Mouse (Mus musculus): ENCODE data around the gene Zbtb3.

Zbtb3 gene

DNA sequence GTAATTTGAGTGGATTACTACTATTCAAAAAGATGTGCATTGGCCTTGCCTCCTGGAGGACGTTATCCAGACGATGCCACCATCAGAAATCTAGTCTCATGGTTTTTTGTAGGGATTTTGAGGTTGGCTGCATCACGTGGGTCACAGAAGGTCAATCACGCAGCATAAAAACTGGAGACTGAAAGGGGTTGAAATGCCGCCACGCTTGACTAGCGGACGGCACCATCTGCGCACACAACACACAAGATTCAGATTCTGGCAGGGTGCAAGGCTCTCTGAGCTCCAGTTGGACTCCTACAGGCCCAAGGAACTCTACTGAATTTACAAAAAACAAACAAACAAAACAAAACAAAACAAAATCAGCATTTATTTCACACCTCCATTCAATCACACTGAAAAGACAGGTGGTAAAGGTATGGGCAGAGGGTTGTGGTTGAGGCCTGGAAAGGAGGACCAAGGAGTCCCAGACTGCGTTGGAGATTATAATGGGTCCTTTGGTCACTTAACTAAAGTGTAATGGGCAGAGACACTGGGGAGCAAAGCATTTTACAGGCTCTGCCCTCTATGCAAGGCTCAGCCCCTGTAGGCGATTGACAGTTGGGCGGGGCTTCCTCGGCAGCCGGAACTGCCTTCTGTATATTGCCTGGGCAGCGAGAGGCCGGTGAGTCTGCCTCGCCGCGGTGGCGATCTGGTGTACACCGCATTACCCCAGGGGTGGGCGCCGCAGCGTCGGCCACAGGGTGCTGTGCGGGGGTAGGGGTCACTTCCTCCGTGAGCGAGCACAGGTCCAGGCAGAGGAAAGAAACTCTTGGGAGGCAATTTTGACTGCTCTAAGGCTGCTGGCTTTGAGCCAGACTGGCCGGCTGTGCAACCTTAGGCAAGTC is 37.8 kb downstream of the Zbtb3 start:
- DNase-seq (ENCODE audit: low read depth, low spot score): peak; percentile 89

DNA sequence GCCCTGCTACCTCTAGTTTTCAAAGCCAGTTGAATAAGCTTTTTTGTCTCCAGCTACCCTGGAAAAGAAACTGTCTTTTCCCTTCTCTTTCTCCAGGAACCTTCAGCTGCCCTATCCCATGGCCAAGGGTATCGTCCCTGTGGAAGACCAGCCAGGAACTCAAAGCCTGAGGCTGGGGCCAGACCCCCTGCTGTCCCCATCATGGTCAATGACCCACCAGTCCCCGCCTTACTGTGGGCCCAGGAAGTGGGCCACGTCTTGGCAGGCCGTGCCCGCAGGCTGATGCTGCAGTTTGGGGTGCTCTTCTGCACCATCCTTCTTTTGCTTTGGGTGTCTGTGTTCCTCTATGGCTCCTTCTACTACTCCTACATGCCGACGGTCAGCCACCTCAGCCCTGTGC is 38.7 kb downstream of the Zbtb3 start:
- no peak for DNase-seq (ENCODE audit: low read depth, low spot score)

DNA sequence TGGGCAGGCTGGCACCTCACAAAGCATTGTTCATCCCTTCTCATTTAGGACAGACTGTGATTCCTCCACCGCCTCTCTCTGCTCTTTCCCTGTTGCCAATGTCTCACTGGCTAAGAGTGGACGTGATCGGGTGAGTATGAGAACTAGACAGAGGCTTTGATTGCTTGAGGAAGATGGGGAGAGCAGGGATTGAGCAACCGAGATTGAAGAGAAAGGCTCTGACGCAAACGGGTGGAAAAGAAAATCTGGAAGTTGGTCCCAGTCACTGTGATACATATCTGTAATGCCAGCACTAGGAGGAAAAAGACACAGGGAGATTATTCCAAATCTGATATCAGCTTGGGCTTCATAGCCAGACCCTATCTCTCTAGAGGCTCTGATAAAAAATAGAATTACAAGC is 40.6 kb downstream of the Zbtb3 start:
- no peak for DNase-seq (ENCODE audit: low read depth, low spot score)

DNA sequence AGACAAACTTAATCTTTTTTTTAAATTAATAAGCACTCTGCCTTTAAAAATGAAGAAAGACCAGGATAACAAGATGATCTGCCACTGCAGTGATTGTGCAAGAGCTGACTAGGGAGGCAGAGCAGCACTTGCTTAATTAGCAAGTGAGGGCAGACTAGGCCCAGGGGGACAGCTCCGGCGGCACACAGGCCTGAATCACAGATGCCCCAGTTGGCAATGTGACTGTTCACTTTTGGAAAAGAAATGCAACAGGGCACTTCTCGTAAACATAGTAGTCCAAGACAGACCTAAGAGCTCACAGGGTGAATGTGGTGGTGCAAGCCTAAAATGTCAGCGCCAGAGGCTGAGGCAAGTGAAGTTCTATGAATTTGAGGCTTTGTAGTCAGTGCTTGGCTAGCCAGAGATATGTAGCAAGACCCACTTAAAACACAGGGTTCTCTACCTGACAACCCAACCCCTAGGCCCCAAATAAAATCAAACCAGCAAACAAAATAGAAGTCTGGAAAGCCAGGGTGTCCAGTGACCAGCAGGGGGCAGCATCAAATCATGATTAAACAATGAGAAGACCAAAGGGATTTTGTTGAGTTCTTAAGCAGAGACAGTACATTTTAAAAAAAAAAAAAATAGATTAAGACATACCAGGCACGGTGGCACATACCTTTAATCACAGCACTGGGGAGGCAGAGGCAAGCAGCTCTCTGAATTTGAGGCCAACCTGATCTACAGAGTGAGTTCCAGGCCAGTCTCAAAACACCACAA is 42.2 kb downstream of the Zbtb3 start:
- DNase-seq (ENCODE audit: low read depth, low spot score): peak; percentile 79

DNA sequence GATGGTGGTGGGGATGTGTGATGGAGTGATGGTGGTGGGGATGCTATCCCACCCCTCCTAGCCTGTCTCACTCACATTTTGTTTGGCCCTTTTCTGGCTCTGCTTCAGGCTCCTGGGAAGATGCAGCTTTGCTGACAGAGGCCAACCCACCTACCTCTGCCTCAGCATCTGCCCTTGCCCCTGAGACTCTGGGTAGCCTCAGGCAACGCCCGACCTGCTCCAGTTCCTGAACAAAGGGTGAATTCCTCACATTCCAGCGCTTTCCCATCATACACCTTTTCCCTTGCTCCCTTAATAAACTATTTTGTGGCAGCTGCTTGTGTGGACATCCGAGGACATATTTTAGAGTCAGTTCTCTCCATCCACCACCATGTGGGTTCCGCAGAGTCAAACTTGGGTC is 46.0 kb downstream of the Zbtb3 start:
- no peak for DNase-seq (ENCODE audit: low read depth, low spot score)

DNA sequence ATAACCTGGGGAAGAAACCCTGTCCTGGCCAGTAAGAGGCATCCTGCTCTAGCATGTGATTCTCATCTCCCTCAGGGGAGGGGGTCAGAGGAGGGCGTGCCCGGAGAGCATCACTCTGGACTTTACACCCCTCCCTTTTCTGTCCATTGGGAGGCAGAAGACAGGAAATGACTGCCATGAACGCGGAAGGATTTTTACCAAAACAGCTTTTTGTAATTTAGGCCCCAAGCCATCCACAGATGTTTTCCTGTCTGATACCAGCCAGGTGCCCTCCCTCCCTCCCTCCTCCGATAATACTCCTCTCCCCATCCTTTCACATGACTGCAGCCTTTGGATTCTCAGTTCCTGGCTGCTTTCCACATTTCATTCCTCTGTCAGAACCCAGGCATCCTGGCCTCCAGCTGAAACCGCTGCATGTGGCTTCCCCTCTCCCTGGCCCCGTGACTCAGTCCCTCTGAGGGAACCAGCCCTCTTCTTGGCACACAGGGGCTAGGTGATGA is 48.1 kb downstream of the Zbtb3 start, which contains the start of gene Lrrn4cl:
Gene Lrrn4cl, plus strand, starts transcription at position 367 of the 500 bp plus-strand sequence.
- DNase-seq (ENCODE audit: low read depth, low spot score): no peak

DNA sequence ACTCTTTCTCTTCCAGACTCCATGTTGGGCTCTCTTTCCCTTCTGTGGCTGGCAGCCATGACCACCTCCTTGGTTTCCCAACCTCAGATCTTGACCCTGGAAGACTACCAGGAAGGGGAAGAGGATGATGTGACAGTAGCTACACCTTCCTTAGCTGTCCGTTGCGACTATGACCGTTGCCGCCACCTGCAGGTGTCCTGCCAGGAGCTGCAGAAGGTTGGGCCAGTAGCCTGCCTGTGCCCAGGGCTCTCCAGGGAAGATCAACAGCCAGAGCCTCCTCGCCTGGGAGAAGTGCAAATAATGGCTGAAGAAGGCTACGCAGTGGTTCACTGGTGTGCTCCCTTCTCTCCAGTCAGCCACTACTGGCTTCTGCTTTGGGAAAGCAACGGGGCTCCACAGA is 49.3 kb downstream of the Zbtb3 start:
- no peak for DNase-seq (ENCODE audit: low read depth, low spot score)

DNA sequence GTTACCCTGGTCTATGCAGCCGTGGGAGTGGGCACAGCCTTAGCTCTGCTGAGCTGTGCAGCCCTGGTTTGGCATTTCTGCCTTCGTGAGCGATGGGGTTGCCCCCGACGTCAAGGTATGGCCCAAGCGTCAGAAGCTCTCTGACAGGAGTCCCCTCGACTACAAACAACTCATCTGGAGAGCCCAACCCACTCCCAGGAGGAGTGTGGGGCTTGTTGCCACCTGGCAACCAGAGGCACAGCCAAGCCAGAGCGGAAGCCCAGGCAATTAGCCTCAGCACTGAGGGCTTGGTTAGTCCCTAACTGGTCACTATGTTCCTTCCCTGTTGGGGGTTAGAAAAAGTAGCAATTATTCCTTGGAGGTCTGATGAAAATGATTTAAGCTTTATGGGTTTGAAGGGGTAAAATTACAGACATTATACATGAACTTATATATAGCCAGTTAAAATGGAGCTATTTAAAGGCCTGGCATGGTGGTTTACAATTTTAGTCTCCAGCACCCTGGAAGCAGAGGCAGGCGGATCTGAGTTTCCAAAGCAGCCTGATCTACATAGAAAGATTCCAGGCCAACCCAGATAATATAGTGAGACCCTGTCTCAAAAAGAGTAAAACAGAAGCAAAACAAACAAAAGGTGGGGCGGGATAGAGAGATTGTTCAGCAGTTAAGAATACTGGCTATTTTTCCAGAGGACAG is 50.0 kb downstream of the Zbtb3 start:
- no peak for DNase-seq (ENCODE audit: low read depth, low spot score)

DNA sequence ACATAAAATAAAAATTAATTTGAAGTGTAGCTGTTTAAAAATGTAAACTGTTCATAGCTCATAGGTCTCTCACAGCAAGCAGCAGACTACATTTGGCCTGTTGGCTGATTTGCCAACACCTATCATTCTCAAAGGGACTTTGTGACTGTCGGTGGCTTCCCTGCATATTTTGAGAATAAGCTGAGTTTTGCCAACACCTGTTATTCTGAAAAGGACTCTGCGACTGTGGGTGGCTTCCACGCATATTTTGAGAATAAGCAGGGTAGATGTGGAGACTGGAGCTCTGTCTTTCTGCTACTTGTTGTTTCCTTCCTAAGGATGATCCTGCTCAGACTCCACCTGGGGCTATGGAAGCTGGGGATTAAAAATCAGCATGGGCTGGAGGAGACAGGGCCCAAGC is 50.8 kb downstream of the Zbtb3 start:
- no peak for DNase-seq (ENCODE audit: low read depth, low spot score)
